Mouse (Mus musculus) cerebellum, adult 2 months (tissue): ENCODE measurements at regions not wholly inside any gene's neighbourhood (a gene's known extent, or its start where the extent isn't known, plus 50 kb on each side); places are given as distances from the start of the nearest gene placed in this dataset.

Experiments
- CTCF ChIP-seq: fragments of 200-500 bp; IDR thresholded peaks from 2 replicates; pipeline ENCODE4 v1.5.1; 2011; ENCODE audit warnings: low read depth, mild to moderate bottlenecking, control low read depth, low read length, moderate library complexity, borderline replicate concordance; ENCODE audit not compliant: insufficient read depth
- POLR2A ChIP-seq: fragments of 200-500 bp; IDR thresholded peaks from 2 replicates; pipeline ENCODE4 v1.6.1; 2011; ENCODE audit warnings: low read length, control low read depth, borderline replicate concordance; ENCODE audit not compliant: insufficient read depth

DNA sequence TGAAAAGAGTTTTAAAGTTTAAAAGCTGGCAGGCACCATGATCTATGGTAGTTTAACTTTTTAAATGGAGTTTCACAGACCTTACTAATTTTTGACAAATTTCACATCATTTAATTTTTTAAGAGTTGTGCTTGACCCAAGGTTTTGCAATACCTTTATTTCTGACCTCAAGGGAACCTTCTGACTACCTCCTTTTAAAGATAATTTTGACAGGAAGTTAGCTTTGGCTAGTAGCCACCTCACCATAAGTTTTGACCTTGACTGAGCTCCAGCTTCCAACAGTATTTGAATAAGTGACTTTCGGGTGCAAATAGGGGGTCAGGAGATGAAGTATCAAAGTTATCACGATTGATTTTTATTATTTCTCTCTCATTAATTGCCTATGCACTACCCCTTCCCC, 149.9 kb downstream of the Rpl36a-ps1 start:
- no peak for TF ChIP-seq CTCF
- no peak for TF ChIP-seq POLR2A
